Mouse (Mus musculus) left cerebral cortex, postnatal 4 days (tissue): ENCODE results near the gene Kcnk13. TPM values are rescaled to one million over a fixed set of nuclear protein-coding genes. Genes with fewer than 3 reads are reported as not detected.

Source experiments
- DNase-seq: peaks from one replicate; pipeline ENCODE4 v3.0.0-alpha.2; 2022
- intact Hi-C: fragments of 180-260 bp; cut with DNase I; formaldehyde crosslinking; loops from one replicate; pipeline ENCODE4 v1.15.1; 2025
- total RNA-seq, 2 experiments: library from RNA; stranded (reverse); gene quantifications; 2 replicates each; pipeline ENCODE4 v1.2.3; 2021

The Kcnk13 gene
- 1 to 10 TPM; 1.5 to 2.0 TPM for total RNA-seq

DNA sequence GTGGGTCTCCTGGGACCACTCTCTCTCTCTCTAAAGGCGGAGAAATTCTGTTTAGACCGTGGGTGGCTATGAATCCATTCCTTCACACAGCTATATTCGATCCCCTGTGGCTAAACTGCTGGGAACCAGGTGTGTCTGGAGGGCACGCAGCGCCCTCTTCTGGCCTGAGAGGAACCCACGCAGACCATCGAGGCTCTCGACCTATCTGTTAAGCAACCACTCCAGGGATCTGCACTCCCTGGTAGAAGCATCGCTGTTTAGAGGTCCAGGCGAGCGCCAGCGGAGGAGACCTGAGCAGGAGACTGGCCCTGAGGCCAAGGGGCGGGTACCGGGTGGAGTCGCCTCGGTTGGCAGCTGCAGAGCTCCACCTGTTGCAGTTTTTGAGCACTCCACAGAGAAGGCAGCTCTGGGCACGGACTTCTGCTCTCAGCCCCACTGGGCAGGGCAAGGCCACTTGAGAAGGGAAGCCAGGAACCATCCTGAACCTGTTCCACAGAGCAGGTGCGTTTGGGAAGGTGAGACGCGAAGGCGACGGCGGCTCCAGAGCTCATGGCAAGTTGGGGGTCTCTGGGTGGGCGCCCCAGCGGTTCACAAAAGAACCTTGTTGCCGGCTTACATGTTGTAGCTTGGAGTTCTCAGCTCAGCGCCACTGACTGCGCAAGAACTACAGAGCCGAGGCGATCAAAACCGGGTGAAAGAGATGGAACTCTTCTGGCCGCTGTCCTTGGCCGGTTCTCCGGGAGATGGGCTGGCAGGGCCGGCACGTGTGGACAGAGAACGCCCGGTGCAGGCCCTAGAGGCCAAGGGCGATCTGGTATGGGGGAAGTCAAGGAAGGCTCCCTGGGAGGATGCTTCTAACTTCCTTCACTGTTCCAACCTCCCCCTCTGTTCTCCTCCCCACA is at the start of gene Kcnk13:
Gene Kcnk13, plus strand, starts transcription at position 199 of the 902 bp plus-strand sequence.
- peak; percentile 50 for DNase-seq
- intact Hi-C loops = loop anchor here (5.0 kb wide), 1 partner anchor 143 kb away; no protein-coding TSS in a partner anchor

DNA sequence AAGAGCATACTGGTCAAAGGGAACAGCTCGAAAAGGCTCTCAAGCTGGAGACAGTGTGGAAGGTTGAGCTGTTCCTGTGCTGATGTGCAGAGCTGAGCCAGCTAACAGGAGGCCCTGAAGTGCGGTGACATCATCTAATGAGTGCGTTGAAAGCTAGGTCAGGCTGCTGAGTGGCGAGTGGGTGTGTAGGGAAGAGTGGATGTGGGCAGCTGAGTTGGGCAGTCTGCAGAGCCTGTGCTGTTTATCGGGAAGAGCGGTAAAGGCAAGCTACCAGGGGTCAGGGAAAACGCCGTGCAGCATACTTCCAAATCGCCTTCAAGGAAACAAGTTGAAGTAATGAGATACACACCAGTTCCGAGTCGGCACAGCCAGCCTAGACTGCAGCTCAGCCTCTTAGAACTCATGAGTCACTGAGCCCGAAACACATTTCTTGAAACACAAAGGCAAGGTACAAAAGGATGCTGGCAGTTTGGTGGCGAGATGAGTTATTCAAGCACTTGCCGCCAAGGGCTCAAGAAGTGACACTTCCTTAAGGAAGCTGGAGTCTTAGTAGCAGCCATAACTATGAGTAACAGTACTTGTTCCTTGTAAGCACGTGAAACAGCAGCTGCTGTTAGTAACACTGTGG is 46.4 kb upstream of the Kcnk13 start:
- intact Hi-C loops = no loop called here
- no peak for DNase-seq

GRCm38 (mm10) chr12:99919636-99920035 is 44.7 kb upstream of the Kcnk13 start:
- no peak for DNase-seq
- intact Hi-C loops = no loop called here

GRCm38 (mm10) chr12:99921045-99921444 is 43.3 kb upstream of the Kcnk13 start:
- intact Hi-C loops = no loop called here
- DNase-seq = no peak

GRCm38 (mm10) chr12:99923131-99923606 is 41.1 kb upstream of the Kcnk13 start:
- intact Hi-C loops = no loop called here
- DNase-seq = no peak

DNA sequence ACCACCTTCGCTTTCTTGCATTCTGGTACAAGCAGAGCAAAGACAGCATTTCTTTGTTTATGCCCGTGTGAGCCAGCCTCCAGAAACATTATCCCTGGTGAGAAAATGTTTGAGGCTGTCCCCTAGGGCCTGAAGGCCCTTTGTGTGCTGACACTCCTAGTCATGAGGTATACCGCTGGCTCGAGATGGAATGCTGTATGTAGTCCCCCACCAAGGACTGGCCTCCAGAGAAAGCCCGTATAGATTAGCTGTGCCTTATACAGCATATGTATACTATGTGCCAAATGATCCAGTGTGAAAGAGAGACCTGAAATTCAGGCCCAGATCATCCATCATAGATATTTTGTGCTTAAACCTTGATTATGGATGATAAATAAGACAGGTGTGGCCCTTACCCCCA is 40.6 kb upstream of the Kcnk13 start:
- intact Hi-C loops = no loop called here
- DNase-seq = no peak

- intact Hi-C loops = no loop called here
- DNase-seq = no peak
Measured at GRCm38 (mm10) chr12:99928311-99928710, 36.0 kb upstream of the Kcnk13 start.

- intact Hi-C loops = no loop called here
Measured at GRCm38 (mm10) chr12:99929160-99929559, 35.1 kb upstream of the Kcnk13 start.

DNA sequence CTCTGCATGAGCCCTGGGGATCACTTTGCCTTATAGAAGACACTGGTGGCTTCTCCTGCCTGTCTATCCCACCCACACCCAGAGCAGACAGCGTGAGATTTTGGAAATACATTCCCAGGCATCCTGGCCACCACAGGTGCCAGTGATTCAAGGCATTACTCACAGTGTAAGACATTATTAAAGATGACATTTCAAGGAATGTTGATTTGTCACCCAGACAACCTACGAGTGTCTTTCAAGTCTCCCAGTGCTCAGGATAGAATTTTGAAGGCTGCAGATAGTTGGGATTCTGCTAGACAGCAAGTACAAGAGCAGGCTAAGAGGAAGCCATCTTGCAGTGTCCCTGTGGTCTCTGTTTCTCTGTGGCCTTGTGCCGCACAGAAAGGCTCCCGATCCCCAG is 32.1 kb upstream of the Kcnk13 start:
- intact Hi-C loops = no loop called here
- no peak for DNase-seq

More at GRCm38 (mm10) chr12:99929160-99929559, 35.1 kb upstream of the Kcnk13 start:
- DNase-seq = no peak

- DNase-seq = no peak
- intact Hi-C loops = no loop called here
Measured at GRCm38 (mm10) chr12:99933630-99934029, 30.7 kb upstream of the Kcnk13 start.

DNA sequence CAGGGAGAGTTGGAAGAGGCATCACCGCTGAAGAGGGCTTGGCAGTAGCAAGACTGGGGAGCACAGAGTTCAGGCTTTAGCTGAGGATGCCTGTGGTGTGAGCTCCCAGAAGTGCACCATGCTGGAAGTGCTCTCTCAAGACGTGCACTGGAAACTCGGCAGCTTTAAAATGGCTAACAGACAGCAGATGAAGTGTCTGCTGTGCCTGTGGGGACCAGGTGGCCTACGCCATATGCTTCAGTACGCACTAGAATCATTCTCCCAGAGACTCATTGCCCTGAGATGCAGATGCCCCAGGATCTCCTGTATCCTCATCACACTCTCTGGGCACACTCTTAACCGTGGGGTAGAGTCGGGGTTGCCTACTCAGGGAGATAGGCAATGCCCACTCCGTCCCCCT is 28.9 kb upstream of the Kcnk13 start:
- no peak for DNase-seq
- intact Hi-C loops = no loop called here

GRCm38 (mm10) chr12:99938476-99938875 is 25.8 kb upstream of the Kcnk13 start:
- no peak for DNase-seq
- intact Hi-C loops = no loop called here

DNA sequence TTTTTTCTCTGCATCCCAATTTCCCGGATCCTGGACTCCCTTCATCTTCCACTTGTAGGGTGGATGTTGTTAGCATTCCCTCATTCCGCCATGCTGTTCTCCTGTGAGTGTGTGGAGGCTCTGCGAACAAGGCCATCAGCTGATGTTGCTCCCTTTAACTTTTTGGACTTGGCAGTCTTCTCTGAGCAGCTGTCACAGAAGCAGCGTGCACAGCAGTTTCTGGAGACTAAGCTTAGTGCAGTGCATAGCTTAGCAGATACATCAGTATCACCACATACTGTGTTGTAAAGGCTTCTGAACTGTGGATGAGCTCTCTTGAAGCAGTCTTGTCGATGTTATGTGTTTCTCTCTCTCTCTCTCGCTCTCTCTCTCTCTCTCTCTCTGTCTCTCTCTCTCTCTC is 25.1 kb upstream of the Kcnk13 start:
- no peak for DNase-seq
- intact Hi-C loops = no loop called here

GRCm38 (mm10) chr12:99940704-99941103 is 23.6 kb upstream of the Kcnk13 start:
- intact Hi-C loops = no loop called here

GRCm38 (mm10) chr12:99942441-99942840 is 21.9 kb upstream of the Kcnk13 start:
- DNase-seq = no peak
- intact Hi-C loops = no loop called here

More at GRCm38 (mm10) chr12:99940704-99941103, 23.6 kb upstream of the Kcnk13 start:
- no peak for DNase-seq

DNA sequence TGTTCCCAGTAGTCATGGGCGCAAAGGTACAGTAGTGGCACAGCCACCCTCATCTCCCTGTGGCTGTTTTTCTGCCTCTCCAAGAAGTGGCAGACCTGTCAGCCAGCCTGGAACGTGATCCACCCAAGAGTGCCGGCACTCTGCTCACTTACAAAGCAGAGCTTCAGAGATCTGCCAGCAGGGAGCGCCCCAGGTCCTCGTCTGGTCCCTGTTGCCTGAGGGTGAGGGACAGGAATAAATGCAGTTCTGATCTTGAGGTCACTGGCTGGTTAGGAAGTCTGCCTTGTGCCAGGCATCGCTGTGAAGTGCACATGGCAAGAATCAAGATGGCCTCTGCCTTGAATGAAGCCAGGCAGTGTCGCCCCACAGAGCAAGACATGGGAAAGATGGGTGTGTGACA is 11.4 kb upstream of the Kcnk13 start:
- DNase-seq = peak; percentile 83
- intact Hi-C loops = no loop called here

DNA sequence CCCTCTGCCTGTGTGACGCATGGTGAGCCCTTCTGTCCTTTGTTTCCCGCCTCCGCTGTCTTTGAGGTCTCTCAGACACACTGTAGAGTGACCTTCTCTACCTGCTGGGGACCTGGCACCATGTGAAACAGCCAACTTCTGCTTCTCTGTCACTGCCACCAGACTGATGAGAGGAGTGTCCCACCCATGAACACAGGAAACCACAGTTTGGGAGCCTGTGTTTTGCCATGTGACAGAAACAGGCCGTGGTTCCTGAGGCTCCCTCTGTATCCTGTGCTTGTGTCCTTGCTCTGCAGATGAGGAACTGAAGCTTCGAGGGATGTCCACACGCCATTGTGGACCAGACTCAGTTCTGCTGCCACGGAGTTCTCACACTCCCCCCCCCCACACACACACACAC is 7.9 kb upstream of the Kcnk13 start:
- no peak for DNase-seq
- intact Hi-C loops = no loop called here

DNA sequence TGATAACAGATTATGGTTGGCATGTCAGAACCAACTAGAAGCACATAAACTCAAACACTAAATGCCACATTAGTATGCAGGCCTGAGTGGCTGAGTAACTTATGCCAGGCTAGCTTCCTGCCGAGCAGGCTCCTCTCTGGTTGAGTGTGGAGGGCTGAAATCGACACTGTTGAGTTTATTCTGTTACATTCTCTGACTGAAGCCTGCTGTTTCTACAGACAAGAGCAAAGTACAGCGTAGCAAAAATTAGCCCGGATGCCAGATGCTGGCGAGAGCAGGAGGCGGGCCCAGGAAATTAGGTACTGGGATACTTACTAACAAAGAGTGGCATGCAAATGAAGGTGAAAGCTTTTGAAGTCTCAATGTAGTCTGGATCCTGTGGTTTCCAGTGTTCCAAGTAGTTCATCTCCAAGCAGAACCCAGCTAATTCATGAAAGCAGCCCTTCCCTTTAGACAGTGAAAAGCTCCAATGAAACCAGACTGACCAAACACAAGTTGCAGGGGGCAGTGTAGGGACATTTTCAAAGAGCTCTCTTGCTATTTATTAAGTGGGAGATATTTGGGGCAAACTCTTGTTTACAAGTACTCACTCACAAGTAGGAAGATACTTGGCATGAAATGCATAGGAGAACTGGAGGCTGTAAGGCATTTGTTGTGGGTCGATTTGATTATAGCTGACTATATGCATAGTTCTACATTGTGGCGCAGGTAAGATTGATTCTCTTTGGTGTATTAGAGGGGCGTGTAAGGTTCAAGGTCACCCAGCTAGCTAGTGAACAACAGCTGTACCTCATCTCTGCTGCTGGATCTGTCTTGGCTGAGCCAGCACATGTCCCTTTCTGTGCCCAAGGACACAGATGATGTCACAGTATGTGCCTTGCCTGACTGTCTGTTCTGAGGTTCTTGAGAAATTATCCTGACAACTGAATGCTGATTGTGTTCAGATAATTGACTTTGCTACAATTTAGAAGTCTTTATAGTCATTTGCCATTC is 5.9 kb upstream of the Kcnk13 start:
- intact Hi-C loops = no loop called here
- DNase-seq = no peak

GRCm38 (mm10) chr12:99959291-99959690 is 5.0 kb upstream of the Kcnk13 start:
- intact Hi-C loops = no loop called here
- DNase-seq = no peak

DNA sequence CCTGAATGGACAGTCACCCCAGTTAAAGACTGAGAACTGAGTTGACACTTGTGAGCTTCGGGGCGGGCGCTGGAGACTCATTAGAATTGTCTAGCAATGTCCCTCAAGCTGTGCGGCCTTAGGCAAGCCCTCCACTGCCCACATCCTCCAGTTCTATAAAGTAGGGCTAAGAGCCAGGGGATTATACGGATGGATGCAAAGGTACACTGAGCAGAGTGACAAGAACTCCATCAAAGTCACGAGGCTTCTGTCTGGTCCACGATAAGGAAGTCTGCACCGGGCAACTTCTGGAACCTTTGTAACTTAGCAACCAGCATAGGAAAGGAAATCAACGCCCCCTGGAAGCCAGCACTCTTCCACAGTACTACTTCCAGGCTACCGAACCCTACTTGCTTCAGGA is 4.4 kb upstream of the Kcnk13 start:
- intact Hi-C loops = no loop called here
- no peak for DNase-seq

DNA sequence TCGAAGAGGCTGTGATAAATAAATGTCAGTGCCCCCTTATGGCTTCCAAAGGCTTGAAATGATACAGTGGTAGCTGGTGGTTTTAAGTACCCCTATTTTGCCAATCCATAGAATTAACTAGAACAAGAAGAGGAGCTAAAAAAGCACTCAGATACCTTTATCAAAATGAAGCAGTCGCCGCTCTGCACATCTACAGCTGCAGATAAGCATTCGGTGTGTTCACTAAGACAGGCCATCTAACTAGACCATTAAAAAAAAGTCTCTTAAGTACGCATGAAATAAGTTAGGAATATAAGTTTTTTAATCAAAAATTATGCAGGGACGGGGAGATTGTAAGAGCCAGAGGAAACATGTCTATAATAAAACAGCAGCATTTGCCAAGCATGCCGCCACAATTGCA is 3.6 kb upstream of the Kcnk13 start:
- intact Hi-C loops = no loop called here

More for the DNA sequence above, 3.6 kb upstream of the Kcnk13 start:
- no peak for DNase-seq
